Mouse (Mus musculus) T-helper 2 cell (primary cell): ENCODE results near the gene Cyp2a12.
"Not testable (repeated sequence)": the region's sequence is repeated elsewhere in the genome, so short reads cannot be mapped to it uniquely, and the experiment has no call there.

Experiments
- in situ Hi-C: fragments of 300-600 bp; cut with MboI, MseI; formaldehyde crosslinking; loops from one replicate; pipeline ENCODE4 v1.15.1; 2025; ENCODE audit warnings: high pct_unique_total_duplicates

The Cyp2a12 gene

GRCm38 (mm10) chr7:27028789-27029188, at the start of gene Cyp2a12:
Cyp2a12 (plus strand) TSS chr7:27029081.
- in situ Hi-C loops, result no loop called here

GRCm38 (mm10) chr7:26981464-26981863, 47.4 kb upstream of the Cyp2a12 start:
- in situ Hi-C loops, result not testable (repeated sequence)

GRCm38 (mm10) chr7:26981937-26982336, 46.9 kb upstream of the Cyp2a12 start:
- in situ Hi-C loops, result not testable (repeated sequence)

GRCm38 (mm10) chr7:26982551-26982950, 46.3 kb upstream of the Cyp2a12 start:
- in situ Hi-C loops, result no loop called here

GRCm38 (mm10) chr7:26983151-26983550, 45.7 kb upstream of the Cyp2a12 start:
- in situ Hi-C loops, result not testable (repeated sequence)

- in situ Hi-C loops, result not testable (repeated sequence)
Measured at GRCm38 (mm10) chr7:27026581-27026980, 2.3 kb upstream of the Cyp2a12 start.

- in situ Hi-C loops, result not testable (repeated sequence)
Measured at GRCm38 (mm10) chr7:27048886-27049285, 20.0 kb downstream of the Cyp2a12 start.

- in situ Hi-C loops, result not testable (repeated sequence)
Measured at GRCm38 (mm10) chr7:27059333-27059732, 30.5 kb downstream of the Cyp2a12 start.

GRCm38 (mm10) chr7:27059896-27060295, 31.0 kb downstream of the Cyp2a12 start:
- in situ Hi-C loops, result not testable (repeated sequence)

GRCm38 (mm10) chr7:27078641-27079040, 49.8 kb downstream of the Cyp2a12 start:
- in situ Hi-C loops, result no loop called here

GRCm38 (mm10) chr7:27081625-27082024, 52.7 kb downstream of the Cyp2a12 start:
- in situ Hi-C loops, result no loop called here
